Mouse (Mus musculus) embryonic facial prominence, embryonic 14.5 days (tissue): Measurements from ENCODE around the gene Dpp10. TPM values are rescaled to one million over a fixed set of nuclear protein-coding genes. Genes with fewer than 3 reads are reported as not detected.

Experiments used
- ATAC-seq: fragments of 200-750 bp; cut with Nextera tagmentation; 2 replicates; pipeline ENCODE4 v1.8.0; 2017; ENCODE audit warnings: low read depth, moderate number of reproducible peaks, moderate TSS enrichment
- DNase-seq: peaks from one replicate; pipeline ENCODE4 v3.0.0-alpha.2; 2015; ENCODE audit warnings: low spot score
- H3K27ac ChIP-seq: fragments of 300-500 bp; sonication (generic); replicated peaks from 2 replicates; pipeline ENCODE4 v1.5.1; 2014; ENCODE audit warnings: low read depth, mild to moderate bottlenecking, low read length, moderate library complexity
- H3K27me3 ChIP-seq: fragments of 300-500 bp; sonication (generic); replicated peaks from 2 replicates; pipeline ENCODE4 v1.6.1; 2014; ENCODE audit warnings: low read length; ENCODE audit not compliant: control insufficient read depth, insufficient read depth
- H3K36me3 ChIP-seq: fragments of 300-500 bp; sonication (generic); 2 replicates; pipeline ENCODE4 v1.6.1; 2014; ENCODE audit warnings: low read length, mixed read lengths; ENCODE audit not compliant: control insufficient read depth, insufficient read depth
- H3K4me1 ChIP-seq: fragments of 300-500 bp; sonication (generic); 2 replicates; pipeline ENCODE4 v1.6.1; 2014; ENCODE audit warnings: antibody characterized with exemption, low read length; ENCODE audit not compliant: control insufficient read depth, insufficient read depth
- H3K4me2 ChIP-seq: fragments of 300-500 bp; sonication (generic); 2 replicates; pipeline ENCODE4 v1.6.1; 2014; ENCODE audit warnings: low read depth, mild to moderate bottlenecking, low read length, moderate library complexity, mixed read lengths
- H3K4me3 ChIP-seq: fragments of 300-500 bp; sonication (generic); 2 replicates; pipeline ENCODE4 v1.5.1; 2014; ENCODE audit warnings: low read depth, mild to moderate bottlenecking, low read length
- H3K9ac ChIP-seq: fragments of 300-500 bp; sonication (generic); 2 replicates; pipeline ENCODE4 v1.6.1; 2014; ENCODE audit warnings: low read depth, mild to moderate bottlenecking, low read length, moderate library complexity, mixed read lengths
- H3K9me3 ChIP-seq: fragments of 300-500 bp; sonication (generic); 2 replicates; pipeline ENCODE4 v1.6.1; 2016; ENCODE audit warnings: low read length; ENCODE audit not compliant: control insufficient read depth
- WGBS: fragments of 180-500 bp; shearing (Covaris S2); extraction: QIAGEN DNeasy Blood & Tissue Kit; methylation state at CpG from one replicate; pipeline ENCODE4 v1.1.7; 2014; 5-methylcytosine and 5-hydroxymethylcytosine counted together
- polyA plus RNA-seq: library from polyadenylated mRNA; unstranded; fragments of >200 nt; fragmentation: Nextera tagmentation; extraction: Ambion mirVana; gene quantifications from 2 replicates; pipeline ENCODE4 v1.2.1, GENCODE M21; 2014

Dpp10 gene
- polyA plus RNA-seq, 1 experiment from 2014 or later, result 0.90 TPM

DNA sequence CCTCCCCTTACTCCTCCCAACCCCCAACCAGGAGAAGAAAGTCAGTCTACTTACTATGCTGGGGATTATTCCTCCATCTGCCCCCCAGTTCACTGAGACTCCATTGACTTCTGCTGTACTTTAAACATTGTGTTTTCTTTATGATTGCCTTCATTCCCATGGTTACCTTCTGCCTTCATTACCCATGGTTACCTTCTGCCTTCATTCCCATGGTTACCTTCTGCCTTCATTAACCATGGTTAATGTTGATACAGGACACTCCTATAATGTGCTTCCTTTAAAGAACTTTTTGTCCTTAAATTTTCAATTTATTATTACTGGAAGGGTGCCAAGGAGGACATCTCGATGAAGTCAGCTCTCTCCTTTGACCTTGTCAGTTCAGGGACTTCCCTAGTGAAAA lies 158.1 kb downstream of the Dpp10 start:
- H3K4me1 ChIP-seq, result no peaks in the 10 kb centered on the region
- no peak for ATAC-seq
- no peaks in the 10 kb centered on the region for H3K36me3 ChIP-seq
- no peak overlapping the region for H3K4me3 ChIP-seq
- H3K9ac ChIP-seq, result no peak overlapping the region
- H3K4me2 ChIP-seq, result no peak overlapping the region
- no peak overlapping the region for H3K27ac ChIP-seq
- H3K9me3 ChIP-seq, result no peaks in the 10 kb centered on the region
- H3K27me3 ChIP-seq, result no peaks in the 10 kb centered on the region
- DNase-seq, result no peak
- 56% methylated on average over 1 of the region's 1 CpGs for WGBS

DNA sequence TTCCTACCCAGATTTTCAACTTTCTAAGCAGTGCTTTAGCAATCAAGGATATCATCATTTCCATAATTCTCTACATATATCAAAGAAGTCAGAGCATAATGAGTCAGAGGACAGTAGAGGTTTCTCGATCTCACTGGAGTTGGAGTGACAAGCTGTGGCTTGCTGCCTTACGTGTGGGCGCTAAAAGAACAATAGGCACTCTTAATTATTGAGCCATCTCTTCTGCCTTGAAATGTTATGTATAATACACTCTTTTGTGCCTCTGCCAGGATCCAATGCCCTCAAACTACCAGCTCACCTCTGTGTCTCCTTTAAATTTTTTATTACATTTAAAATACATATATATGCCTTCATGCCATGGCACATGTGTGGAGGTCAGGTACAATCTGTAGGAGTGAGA lies 198.5 kb downstream of the Dpp10 start:
- no peaks in the 10 kb centered on the region for H3K9me3 ChIP-seq
- H3K4me1 ChIP-seq, result no peaks in the 10 kb centered on the region
- no peak overlapping the region for H3K27ac ChIP-seq
- H3K4me3 ChIP-seq, result no peak overlapping the region
- no peak overlapping the region for H3K9ac ChIP-seq
- 79% methylated on average over 3 of the region's 3 CpGs for WGBS
- no peak for DNase-seq
- no peak for ATAC-seq
- H3K4me2 ChIP-seq, result no peak overlapping the region
- H3K36me3 ChIP-seq, result no peaks in the 10 kb centered on the region
- H3K27me3 ChIP-seq, result no peaks in the 10 kb centered on the region

DNA sequence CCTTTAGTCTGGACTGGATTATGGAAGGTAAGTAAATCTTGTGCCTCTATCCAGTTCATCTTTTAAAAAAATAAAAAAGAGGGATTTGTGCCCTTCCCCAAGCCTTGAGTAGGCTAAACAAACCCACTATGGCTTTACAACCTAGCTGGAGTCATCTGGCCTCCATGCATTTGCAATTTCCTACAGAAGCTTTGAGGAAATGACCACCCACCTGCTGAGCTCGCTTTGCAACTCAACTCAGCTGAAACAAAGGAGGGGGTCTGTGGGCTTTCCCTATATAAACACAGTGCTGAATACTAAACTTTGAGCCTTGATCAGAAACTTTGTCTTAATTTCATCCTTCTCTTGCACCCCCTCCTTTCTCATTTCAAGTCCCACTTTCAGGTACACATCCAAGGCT lies 244.2 kb downstream of the Dpp10 start:
- H3K9me3 ChIP-seq, result no peaks in the 10 kb centered on the region
- no peaks in the 10 kb centered on the region for H3K27me3 ChIP-seq
- no peak overlapping the region for H3K27ac ChIP-seq
- no peaks in the 10 kb centered on the region for H3K36me3 ChIP-seq
- H3K9ac ChIP-seq, result no peak overlapping the region
- H3K4me2 ChIP-seq, result no peak overlapping the region
- WGBS, result 24% methylated on average over 1 of the region's 1 CpGs
- H3K4me3 ChIP-seq, result no peak overlapping the region
- DNase-seq, result no peak
- ATAC-seq, result no peak
- no peaks in the 10 kb centered on the region for H3K4me1 ChIP-seq

DNA sequence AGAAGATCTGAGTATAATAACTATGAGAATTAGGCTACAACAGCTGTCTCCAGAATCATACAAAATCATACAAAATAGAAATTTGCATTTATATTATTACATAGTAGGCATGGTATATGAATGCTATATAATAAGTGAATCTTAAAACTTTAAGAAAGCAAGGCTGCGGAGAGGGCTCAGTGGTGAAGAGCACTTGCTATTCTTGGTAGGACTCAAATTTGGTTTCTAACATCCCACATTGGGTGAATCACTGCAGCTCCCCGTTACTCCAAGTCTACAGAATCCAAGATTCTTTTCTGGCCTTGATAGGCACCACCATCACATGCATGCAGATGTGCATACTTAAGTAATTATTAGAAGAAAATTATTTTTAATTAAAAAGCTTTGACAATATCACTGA lies 279.8 kb downstream of the Dpp10 start:
- Histone ChIP-seq H3K27ac (no peak overlapping the region), H3K9me3 (no peaks in the 10 kb centered on the region), H3K4me2 (no peak overlapping the region), H3K27me3 (no peaks in the 10 kb centered on the region), H3K4me3 (no peak overlapping the region), H3K9ac (no peak overlapping the region), H3K36me3 (no peaks in the 10 kb centered on the region), H3K4me1 (no peaks in the 10 kb centered on the region)
- WGBS, result 82% methylated on average over 2 of the region's 2 CpGs
- no peak for ATAC-seq
- DNase-seq, result no peak

DNA sequence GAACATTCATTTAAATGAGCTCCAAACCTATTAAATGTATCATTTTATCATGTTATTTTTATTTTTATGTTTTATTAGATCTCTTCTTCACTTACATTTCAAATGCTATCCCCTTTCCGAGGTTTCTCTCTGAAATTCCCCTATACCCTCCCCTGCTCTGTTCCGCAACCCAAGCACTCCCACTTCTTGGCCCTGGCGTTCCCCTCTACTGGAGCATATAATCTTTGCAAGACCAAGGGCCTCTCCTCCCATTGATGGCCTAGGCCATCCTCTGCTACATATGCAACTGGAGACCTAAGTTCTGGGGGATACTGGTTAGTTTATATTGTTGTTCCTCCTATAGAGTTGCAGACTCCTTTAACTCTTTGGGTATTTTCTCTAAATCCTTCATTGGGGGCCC lies 283.1 kb downstream of the Dpp10 start:
- Histone ChIP-seq H3K36me3 (no peaks in the 10 kb centered on the region), H3K4me2 (no peak overlapping the region), H3K4me1 (no peaks in the 10 kb centered on the region), H3K9ac (no peak overlapping the region), H3K27me3 (no peaks in the 10 kb centered on the region), H3K9me3 (no peaks in the 10 kb centered on the region), H3K4me3 (no peak overlapping the region), H3K27ac (no peak overlapping the region)
- WGBS, result 85% methylated on average over 3 of the region's 3 CpGs
- ATAC-seq (no peak), DNase-seq (no peak)

DNA sequence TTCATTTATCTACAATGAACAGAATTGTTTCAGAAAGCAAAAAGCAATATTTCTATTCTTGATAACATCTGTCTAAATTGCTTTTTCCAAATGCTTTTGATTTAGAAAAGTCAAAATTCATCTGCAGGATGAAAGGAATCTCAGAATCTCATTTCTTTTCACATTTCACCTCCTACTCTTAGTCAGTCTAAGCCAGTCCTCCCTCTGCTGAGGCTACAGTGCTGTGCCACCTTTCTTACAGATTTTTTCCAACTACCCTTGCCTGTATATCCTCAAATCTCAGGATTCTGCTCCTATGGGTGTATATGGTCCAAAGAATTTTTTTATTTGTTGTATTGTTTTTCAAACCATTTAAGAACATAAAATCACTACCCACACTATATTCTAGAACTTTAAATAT lies 289.3 kb downstream of the Dpp10 start:
- Histone ChIP-seq H3K9ac (no peak overlapping the region), H3K4me1 (no peaks in the 10 kb centered on the region), H3K4me2 (no peak overlapping the region), H3K4me3 (no peak overlapping the region), H3K9me3 (no peaks in the 10 kb centered on the region), H3K27ac (no peak overlapping the region), H3K36me3 (no peaks in the 10 kb centered on the region), H3K27me3 (no peaks in the 10 kb centered on the region)
- no peak for DNase-seq
- ATAC-seq, result no peak

DNA sequence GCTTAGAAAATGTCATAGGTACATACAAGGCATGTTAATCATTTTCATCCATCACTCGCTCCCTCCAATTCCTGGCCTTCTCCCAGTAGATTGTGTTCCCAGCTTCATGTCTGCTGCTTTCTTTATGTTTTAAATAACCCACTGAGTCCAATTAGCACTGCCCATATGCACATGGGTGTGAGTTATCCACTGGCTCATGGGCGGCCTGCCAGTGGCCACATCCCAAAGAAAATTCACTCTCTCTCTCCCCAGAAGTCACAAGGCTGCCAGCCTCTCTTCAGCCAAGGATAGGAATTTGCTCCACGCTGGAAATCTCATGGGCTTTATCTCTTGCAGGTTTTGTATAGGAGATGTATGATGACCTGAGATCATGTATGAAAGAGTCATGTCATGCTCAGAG lies 338.1 kb downstream of the Dpp10 start:
- Histone ChIP-seq H3K9me3 (no peaks in the 10 kb centered on the region), H3K4me2 (no peak overlapping the region), H3K4me1 (no peaks in the 10 kb centered on the region), H3K36me3 (no peaks in the 10 kb centered on the region), H3K27ac (no peak overlapping the region), H3K4me3 (no peak overlapping the region), H3K9ac (no peak overlapping the region), H3K27me3 (no peaks in the 10 kb centered on the region)
- WGBS, result 67% methylated on average over 3 of the region's 3 CpGs
- ATAC-seq, result no peak
- no peak for DNase-seq

DNA sequence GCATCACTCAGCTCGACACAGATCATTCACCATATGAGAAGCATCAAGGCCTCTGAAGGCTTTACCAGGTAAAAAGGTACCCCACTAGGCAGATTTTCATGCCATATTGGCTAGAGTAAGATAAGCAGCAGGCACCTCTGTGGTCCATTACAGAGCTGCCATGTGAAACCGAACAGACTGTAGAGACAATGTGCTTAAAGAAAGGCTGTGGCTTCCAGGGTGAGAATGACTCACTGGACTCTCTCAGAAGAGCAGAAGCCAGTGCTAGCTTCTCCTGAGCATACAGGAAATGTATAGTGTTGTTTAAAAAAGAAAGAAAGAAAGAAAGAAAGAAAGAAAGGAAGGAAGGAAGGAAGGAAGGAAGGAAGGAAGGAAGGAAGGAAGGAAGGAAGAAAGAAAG lies 386.9 kb downstream of the Dpp10 start:
- Histone ChIP-seq H3K27ac (no peak overlapping the region), H3K27me3 (no peaks in the 10 kb centered on the region), H3K4me3 (no peak overlapping the region), H3K4me1 (no peaks in the 10 kb centered on the region), H3K9ac (no peak overlapping the region), H3K4me2 (no peak overlapping the region), H3K9me3 (no peaks in the 10 kb centered on the region), H3K36me3 (no peaks in the 10 kb centered on the region)
- ATAC-seq (no peak), DNase-seq (no peak)
- WGBS, result 67% methylated on average over 2 of the region's 2 CpGs

DNA sequence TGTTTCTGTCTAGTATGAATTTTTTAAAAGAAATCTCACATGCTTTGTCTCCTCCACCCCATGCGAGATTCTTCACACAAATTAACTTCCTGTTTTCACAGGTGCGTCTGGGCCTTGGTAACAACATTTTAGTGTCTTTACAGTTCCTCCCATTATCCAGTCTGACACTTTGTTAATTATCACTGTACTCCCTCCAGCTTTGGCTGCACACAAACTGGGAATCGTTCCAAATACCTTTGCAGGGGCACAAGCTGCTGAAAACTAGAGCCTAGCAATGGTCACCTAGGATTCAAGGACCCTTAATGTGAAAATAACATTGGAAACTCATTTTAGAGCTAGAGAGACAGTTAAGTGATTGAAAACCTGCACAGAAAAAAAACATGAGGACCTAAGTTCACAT lies 388.8 kb downstream of the Dpp10 start:
- no peak overlapping the region for H3K4me3 ChIP-seq
- WGBS, result 53% methylated on average over 3 of the region's 3 CpGs
- H3K9me3 ChIP-seq, result no peaks in the 10 kb centered on the region
- DNase-seq (no peak), ATAC-seq (no peak)
- no peak overlapping the region for H3K4me2 ChIP-seq
- H3K27me3 ChIP-seq, result no peaks in the 10 kb centered on the region
- H3K9ac ChIP-seq, result no peak overlapping the region
- H3K27ac ChIP-seq, result no peak overlapping the region
- H3K4me1 ChIP-seq, result no peaks in the 10 kb centered on the region
- no peaks in the 10 kb centered on the region for H3K36me3 ChIP-seq
